ENCODE assay signal across 8 mouse cellular contexts in the genomic region with DNA sequence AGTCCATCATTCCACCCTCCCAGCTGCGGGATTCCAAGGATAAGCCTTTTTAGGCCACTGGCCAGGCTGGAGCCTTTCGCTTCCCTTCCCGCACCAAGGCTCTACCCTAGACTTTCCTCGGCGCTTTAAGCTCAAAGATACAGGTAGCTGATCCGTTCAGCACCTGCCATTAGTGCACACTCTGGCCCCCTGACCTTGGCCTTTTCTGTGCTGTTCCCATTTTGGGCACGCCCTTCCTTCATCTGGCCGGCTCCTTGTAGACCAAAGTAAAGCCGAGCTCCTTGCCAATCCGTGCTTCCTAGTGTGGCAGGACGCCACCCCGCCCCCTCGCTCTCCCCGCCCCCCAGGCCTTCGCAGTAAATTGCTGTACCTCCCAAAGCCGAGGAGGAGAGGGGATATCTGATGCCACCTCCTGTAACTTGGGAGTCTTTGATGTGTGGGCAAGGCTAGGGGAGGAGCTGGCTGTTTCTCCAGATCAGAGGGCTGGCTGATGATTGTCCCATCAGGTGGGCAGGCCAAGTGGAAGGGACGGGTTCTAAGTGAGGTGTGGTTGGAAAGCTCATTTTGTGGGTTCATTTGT. TPM values are rescaled to one million over a fixed set of nuclear protein-coding genes. Genes with fewer than 3 reads are reported as not detected.
A peak's percentile ranks its signal among the peaks of the same experiment; 100 is the strongest.
DNase-seq lines count a peak whose midpoint lies in the region; ATAC-seq and TF ChIP-seq lines count a peak whose summit lies in the region.

No protein-coding gene starts in this region.

- no peak overlapping the region for H3K27ac ChIP-seq in lung, embryonic 14.5 days (ENCODE audit: low read depth)
- H3K27ac ChIP-seq in hindbrain, embryonic 12.5 days = no peak overlapping the region

- H3K36me3 ChIP-seq in lung, embryonic 14.5 days (ENCODE audit: insufficient read depth) = no peaks in the 10 kb centered on the region
- H3K36me3 ChIP-seq in hindbrain, embryonic 12.5 days = no peaks in the 10 kb centered on the region

- peak; percentile 14; the same call in 1 of the 2 replicates for ATAC-seq in lung, embryonic 14.5 days (ENCODE audit: insufficient read depth)
- peak; percentile 8 for ATAC-seq in hindbrain, embryonic 12.5 days (ENCODE audit: low FRiP score)

- H3K9ac ChIP-seq in lung, embryonic 14.5 days = no peak overlapping the region
- H3K9ac ChIP-seq in hindbrain, embryonic 12.5 days = peak overlapping the region; percentile 65

- H3K4me1 ChIP-seq in lung, embryonic 14.5 days (ENCODE audit: insufficient read depth) = 0 out of 2 replicates have a peak, but pooled peaks cover 3% of the 10 kb centered on the region
- H3K4me1 ChIP-seq in hindbrain, embryonic 12.5 days = peaks cover 17% of the 10 kb centered on the region

- peak; percentile 64 to 71 for DNase-seq in adrenal gland, adult (ENCODE audit: inconsistent age in 2 of 2, low spot score in 1 of 2)
- no peak for DNase-seq in adrenal gland, adult 8-10 months
- DNase-seq in lung, embryonic 14.5 days = no peak
- no peak for DNase-seq in lung, postnatal 36 days
- peak; percentile 18 for DNase-seq in naive thymus-derived CD4-positive, alpha-beta T cell, adult 2 months (ENCODE audit: low read depth)
- DNase-seq in spleen, adult 12 weeks (ENCODE audit: low spot score) = no peak
- DNase-seq in c-Kit-positive CD71-positive TER-119-positive erythroid progenitor cells, embryonic 14.5 days (ENCODE audit: low spot score) = no peak

- no peak for TF ChIP-seq CTCF in lung, embryonic 14.5 days (IDR thresholded peaks at IDR 0.05; ENCODE audit: low read depth)

- peak overlapping the region; percentile 52 for H3K4me3 ChIP-seq in lung, embryonic 14.5 days (ENCODE audit: low read depth, low read length)
- H3K4me3 ChIP-seq in hindbrain, embryonic 12.5 days = peak overlapping the region; percentile 66

- peaks cover 58% of the 10 kb centered on the region for H3K27me3 ChIP-seq in lung, embryonic 14.5 days (ENCODE audit: insufficient read depth, low read length)
- peaks cover 73% of the 10 kb centered on the region for H3K27me3 ChIP-seq in hindbrain, embryonic 12.5 days

- under 1% methylated on average over 17 of the region's 17 CpGs for WGBS in lung, embryonic 14.5 days
- 1% methylated on average over 17 of the region's 17 CpGs for WGBS in hindbrain, embryonic 12.5 days

- H3K4me2 ChIP-seq in lung, embryonic 14.5 days = peak overlapping the region; percentile 97
- H3K4me2 ChIP-seq in hindbrain, embryonic 12.5 days (replicated peaks) = peak overlapping the region; percentile 98

- no peaks in the 10 kb centered on the region for H3K9me3 ChIP-seq in lung, embryonic 14.5 days (ENCODE audit: low read depth, low read length)
- no peaks in the 10 kb centered on the region for H3K9me3 ChIP-seq in hindbrain, embryonic 12.5 days (replicated peaks)

RNA-seq across cellular contexts. Expression of a gene that starts 40.4 kb away (rescaled TPM):
- 100 to 1,000 TPM in 2 of 4 experiments, 10 to 100 TPM in 2; 36.1 to 156 (median 79.3) TPM for total RNA-seq in adrenal gland, adult 8-10 months (2022)
- 9.9 and 10.3 TPM in 2 replicates for polyA plus RNA-seq in lung, embryonic 14.5 days (2014; fragmentation: Nextera tagmentation; extraction: Ambion mirVana)
- 8.6 and 9.6 TPM in 2 replicates for polyA plus RNA-seq in hindbrain, embryonic 12.5 days (2016; fragmentation: Nextera tagmentation; extraction: Ambion mirVana)

RNA-seq across cellular contexts. Expression of a gene that starts 55.8 kb away (rescaled TPM):
- 1 to 10 TPM in 2 of 4 experiments, under 1 TPM in 2; 0.44 to 1.7 (median 1.1) TPM for total RNA-seq in adrenal gland, adult 8-10 months (2022)
- not detected in 2 replicates for polyA plus RNA-seq in lung, embryonic 14.5 days (2014; fragmentation: Nextera tagmentation; extraction: Ambion mirVana)
- 0.36 and 0.52 TPM in 2 replicates for polyA plus RNA-seq in hindbrain, embryonic 12.5 days (2016; fragmentation: Nextera tagmentation; extraction: Ambion mirVana)

Comparison
In these comparisons a context has a peak if more than half of its experiments do, and no peak if none do; other contexts are left out.
1. DNase-seq: peak in adrenal gland, adult (2 of 2) and naive thymus-derived CD4-positive, alpha-beta T cell, adult 2 months (single experiment); none in adrenal gland, adult 8-10 months (single experiment), lung, embryonic 14.5 days (single experiment), lung, postnatal 36 days (single experiment), spleen, adult 12 weeks (single experiment) and c-Kit-positive CD71-positive TER-119-positive erythroid progenitor cells, embryonic 14.5 days (single experiment).